Mouse (Mus musculus) layer of hippocampus, postnatal 10 days (tissue): ENCODE measurements around the gene Hic1. TPM values are rescaled to one million over a fixed set of nuclear protein-coding genes. Genes with fewer than 3 reads are reported as not detected.

Experiments used
- DNase-seq, 2 experiments: peaks; one replicate each; pipeline ENCODE4 v3.0.0; 2021; ENCODE audit warnings: low spot score in 2 of 2
- long read RNA-seq: library from polyadenylated mRNA; stranded (forward); transcript quantifications from one replicate; pipeline ENCODE4 v2.0.0, GENCODE M21; 2023
- total RNA-seq, 2 experiments: library from RNA; stranded (reverse); gene quantifications; 2 replicates each; pipeline ENCODE4 v1.2.3; 2021

Gene Hic1
- 1 to 10 TPM; 3.3 to 6.1 TPM for total RNA-seq
- long read RNA-seq, result 0 reads

DNA sequence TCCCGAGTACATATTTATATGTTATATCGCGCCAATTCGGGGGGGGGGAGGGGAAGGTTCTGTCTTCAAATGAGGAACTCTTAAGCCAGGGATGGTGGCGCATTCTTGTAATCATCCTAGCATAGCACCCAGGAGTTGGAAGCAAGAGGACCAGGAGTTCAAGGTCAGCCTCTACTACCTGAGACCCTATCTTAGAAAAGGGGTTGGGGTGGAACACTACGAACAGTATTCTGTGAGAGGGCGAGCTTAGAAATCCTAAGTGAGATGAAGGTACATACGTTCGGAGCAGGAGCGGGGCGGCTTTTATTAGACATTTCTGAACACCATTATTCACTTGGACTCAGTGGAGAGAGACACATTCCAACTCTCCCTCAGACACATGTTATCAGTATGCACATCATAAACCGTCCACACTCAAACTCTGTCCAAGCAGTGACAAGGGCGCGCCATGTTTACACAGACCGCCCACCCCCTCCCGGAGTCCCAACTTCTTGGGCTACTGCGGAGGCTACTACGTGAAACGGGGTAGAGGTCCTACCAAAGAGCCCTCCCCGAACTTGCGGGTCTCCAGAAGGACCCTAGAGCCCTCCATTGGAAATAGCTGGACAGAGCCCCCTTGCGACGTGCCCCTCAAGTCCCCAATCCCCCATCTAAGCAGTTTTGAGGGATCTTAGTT, at the start of gene Hic1:
TSS of gene Hic1 (minus strand) at position 115 of the 676 bp plus-strand sequence.
- peak in 1 of 2 experiments; percentile 32 for DNase-seq

DNA sequence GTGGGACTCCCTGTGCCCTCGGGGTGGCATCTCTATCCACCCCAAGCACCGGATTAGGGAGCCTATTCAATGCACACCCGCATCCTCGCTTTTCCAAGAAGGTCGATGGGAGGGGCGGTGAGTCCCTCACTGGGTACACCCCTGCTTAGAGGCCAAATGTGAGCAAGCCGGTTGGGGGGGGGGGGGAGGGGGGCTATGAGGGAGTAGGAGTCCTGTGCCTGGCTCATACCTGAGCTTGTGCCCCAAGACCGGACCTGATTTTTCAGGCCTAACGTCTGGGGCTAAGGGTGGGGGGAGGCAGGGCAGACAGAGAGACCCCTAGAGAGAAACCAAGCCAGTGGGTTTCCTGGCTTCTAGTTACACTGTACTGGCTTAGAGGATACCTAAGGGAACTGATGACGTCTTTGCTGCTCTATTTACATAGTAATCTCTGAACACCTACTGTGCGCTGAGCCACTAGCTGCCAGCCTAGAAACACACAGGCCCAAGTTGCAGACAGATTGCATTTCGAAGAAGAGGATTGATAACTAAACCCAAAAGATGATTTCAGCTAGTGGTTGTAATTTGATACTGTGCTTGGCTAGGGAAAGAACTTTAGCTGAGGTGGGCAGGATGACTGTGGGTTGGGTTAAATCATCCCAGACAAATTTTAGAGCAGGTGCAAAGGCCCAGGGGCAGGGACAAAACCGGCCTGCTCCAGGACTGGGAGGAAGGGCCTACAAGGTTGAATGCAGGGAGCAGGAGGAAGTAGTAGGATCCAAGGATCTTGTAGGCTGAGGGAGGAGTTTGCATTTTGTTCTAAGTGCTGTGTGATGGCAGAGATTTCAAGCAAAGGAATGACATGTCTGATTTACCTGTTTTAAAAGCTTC, 45.0 kb upstream of the Hic1 start:
- DNase-seq, result no peak

DNA sequence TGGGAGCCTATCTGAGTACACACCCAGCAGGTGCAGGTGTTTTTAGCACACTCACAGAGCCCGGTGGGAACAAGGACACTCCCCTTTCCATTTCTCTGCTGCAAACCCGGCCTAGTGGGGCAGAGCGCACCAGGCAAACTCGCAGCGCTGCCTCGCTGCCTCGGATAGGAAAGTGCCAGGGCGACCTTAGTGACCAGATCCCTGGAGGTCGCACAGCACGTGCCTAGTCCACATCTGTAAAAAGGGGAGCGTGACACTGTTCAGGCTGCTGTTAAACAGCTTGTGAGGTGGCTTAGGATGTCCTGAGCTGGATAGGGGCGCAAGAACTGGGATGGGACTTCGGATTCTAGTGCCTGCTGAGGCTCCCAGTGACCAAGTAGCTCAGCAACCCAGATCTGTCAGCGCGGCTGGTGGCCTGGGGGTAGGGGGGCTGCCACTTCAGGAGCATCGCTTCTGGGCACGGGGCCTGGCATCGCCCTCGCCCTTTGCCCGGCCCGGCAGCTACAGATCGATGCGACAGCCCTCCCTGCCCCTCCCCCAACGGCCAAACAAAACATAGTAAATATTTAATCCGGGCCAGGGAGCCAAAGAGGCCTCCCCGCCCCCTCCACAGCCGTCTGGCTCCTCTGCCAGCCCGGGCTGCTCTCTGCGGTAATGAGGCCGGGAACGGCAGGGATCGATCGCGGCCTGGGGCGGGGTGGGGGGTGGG, 44.2 kb upstream of the Hic1 start:
- peak; percentile 41 to 55 for DNase-seq

DNA sequence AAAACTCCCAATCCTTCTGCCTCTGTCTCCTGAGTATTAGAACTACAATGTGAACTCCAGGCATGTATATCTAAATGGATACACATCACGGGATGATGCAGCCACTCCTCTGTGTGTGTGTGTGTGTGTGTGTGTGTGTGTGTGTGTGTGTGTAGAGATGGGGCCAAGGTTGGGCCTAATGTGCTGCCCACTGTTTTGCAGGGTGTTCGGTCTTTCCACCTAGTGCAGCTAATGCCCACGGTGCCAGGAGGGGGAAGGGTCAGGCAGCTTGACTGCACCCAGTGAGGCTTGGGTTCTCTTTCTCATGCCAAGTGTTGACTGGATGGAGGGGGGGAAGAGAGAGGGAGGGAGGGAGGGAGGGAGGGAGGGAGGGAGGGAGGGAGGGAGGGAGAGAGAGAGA, 43.6 kb upstream of the Hic1 start:
- DNase-seq, result no peak

DNA sequence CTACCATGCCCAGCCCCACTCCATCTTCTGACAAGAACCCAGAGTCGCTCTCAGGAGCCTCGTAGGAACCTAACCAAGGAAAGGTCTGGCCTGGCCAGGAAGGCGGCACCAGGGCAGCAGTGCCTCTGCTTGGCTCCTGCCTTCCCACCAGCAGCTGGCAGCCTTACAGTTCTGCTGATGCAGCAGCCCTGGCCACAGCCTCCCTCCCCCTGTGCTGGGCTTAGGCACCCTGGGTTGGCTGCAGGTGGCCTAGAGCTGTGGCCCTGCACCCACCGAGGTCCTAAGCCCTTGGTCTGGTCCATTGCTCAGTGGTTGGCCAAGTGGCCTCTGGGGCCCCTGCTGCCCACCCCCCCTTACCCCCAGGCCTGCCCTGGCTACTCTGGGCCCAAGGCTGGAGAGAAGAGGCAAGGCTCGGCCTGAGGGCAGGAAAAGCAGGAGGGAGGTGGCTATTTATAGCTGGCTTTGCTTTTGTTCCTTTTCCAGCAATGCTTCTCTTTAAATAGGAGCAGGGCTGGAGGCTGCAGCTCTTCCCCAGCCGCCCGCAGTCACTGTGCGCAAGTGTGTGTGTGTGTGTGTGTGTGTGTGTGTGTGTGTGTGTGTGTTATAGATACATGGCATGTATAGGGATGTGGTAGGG, 42.8 kb upstream of the Hic1 start:
- DNase-seq, result peak in 1 of 2 experiments; percentile 41

DNA sequence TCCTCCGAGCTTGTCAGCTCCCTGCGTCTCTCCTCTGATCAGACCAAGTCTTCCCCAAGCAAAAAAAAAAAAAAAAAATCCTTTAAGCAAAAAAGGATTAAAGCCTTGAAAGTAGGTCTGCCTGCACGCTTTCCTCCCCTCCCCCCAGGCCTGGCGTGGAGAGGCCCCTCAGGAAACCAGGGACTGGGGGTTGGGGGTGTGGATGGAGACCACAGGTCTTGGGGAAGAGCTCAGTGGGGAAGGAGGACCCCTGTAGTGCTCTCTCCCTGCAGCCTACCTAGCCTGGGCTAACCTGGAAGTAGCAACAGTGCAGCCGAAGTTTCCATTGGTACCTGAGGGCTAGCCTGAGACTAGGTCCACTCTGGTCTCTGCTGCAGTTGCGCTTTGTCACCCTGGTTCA, 41.4 kb upstream of the Hic1 start:
- DNase-seq, result no peak

DNA sequence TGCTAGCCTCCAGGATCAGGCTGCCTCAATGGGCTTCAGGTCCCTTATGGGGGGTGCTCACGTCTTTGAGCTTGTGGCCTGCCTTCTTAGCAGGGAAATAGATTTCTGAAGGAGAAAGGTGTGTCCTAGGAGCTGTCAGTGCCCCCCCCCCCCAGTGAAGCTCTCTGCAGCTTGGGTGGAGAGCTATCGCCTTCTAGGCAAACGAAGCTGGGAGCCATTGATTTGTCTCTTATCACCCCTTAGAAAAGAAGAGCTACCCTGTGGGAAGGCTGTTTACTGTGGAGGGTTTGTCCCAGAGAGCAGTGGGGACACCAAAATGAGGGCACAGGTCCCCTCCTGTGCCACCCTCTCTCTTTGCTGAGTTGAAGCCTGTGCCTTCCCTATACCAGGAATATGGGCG, 40.8 kb upstream of the Hic1 start:
- DNase-seq, result no peak

DNA sequence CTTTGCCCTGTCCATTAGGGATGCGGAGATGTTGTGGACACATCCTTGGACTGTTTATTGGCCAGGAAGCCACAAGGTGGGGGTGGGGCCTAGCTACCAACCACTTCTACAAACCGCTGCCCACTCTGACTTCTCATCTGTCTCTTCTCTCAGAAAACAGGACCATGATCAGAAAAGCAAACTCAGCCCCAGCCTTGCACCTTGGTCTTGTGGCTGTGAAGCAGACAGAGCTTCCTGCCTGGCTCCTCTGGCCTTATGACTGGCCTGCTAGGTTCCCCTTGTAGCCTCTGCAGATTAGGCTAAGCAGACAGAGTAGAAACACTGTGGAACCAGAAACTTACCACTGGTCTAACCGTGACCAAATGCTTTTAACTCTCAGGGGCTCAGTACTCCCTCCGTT, 40.0 kb upstream of the Hic1 start:
- DNase-seq, result no peak

DNA sequence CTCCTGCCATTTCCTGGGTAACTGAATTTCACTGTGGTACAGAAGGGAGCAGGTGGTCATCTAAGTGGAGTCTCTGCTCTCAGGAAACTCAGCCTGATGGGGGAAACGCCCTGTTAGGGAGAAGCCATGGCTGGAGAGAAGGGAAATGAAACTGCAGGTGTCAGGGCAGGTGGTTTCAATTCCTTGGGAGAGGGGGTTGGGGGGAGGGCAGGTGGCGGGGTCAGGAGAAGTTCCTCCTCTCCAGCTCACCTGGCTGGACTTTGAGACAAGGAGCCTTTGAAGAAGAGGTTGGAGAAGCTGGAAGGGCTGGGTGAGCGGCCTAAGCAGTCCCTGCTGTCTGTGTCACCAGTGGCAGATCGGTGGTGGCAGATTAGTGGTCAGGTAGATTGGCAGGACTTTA, 37.0 kb upstream of the Hic1 start:
- DNase-seq, result no peak

DNA sequence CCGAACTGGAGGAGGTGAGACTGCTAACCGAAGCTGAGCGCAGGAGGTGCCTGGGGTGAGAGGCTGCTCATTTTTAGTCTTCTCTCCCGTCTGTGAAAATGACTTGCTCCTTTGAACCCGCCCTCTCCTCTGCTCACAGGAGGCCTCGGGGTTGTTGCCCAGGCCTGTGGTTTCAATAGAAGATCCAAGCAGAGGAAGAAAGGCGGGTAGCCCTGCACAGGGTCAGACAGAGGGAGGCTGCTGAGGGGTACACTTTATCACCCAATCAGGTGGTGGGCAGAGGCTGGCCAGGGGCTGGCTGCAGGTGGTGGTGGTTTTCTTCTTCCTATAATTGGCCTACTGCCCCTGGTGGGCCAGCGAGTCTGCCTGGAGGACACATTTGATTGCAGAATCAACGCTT, 35.2 kb upstream of the Hic1 start:
- DNase-seq, result no peak

DNA sequence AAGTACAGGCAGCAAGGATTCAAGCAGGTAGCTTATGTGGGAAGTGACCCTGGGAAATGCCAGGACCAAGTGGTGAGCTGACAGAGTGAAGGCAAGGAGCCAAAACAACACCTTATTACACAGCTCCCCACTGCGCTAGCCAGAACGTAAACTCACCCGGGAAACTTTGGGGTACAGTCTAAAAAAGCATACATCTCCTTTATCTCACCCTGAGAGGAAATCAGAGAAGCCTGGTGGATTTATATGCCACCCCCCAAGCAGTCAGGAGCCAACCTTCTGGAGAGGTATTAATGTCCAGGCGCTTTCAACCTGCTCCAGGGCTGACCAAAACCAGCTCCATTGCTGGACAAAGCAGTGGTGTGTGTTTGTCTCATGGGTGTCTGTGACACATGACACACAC, 34.6 kb upstream of the Hic1 start:
- no peak for DNase-seq

DNA sequence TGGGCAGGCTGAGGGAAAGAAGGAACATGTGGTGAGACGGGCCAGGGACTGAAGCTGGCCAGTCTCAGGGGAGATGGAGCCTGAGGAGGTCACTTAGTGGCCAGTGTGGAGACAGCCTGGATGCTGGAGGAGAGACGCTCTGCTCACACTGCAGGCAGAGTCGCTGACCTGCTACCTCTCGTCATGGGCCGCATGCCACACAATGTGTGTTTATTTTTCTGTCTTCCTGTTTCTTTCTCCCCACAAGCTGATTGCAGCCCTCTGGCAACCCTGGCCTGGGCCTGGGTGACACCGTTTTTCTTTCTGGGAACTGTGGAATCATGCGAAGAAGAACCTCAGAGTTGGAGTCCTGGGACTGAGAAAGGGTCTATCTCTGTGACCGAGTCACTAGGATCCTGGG, 32.4 kb upstream of the Hic1 start:
- no peak for DNase-seq

DNA sequence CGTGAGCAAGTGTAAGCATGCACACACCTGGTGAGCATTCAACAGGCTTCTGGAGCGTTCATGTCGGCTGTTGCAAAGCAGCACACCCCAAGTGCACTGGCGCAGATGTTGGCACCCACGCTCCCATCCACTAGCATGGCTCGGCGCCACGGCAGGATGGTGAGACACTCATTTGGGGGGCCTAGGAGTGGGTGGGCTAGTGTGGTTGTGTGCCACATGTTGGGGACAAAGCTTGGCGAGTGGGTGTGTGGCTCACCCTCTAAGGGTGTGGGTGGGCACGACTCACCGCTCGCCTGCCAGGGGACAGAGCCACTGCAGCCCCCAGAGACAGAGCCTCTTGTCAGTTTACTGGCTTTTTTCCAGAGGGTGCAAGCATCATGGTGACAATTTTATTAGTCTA, 31.6 kb upstream of the Hic1 start:
- DNase-seq, result no peak

DNA sequence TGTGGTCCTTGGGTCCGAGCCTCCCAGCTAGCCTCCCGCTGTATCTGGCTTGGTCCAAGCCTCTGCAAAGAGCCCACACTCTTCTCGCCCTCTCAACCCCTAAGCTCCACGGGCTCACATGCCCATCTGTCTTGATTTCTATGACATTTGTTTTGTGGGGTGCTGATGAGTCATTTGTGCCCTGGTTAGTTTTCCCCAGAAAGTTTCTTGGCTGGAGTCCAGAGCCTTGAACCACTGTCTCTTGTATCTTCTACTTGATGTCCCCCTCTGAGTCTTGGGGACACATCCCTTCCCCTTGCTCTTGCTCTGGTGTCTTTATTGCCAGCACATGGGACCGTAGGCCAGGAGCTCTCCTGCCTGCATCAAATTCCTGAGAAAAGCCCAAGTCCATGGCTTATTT, 30.6 kb upstream of the Hic1 start:
- DNase-seq, result no peak

DNA sequence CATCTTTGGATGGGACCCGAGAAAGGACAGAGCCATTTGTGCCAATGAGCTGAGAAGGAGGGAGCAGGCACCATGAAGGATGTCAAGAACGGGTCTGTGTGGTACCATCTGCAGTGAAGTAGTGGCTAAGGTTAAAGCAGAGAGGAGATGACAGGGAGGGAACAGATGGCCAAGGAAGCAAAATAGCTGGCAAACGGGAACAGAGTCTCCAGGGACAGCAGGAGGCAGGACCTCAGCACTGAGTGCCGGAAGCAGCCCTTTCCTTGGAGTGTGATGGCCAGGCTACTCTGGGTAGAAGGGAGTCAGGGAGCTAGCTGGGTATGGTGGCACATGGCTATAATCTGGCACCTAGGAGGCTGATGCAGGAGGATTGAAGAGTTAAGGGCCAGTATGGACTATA, 29.5 kb upstream of the Hic1 start:
- no peak for DNase-seq

DNA sequence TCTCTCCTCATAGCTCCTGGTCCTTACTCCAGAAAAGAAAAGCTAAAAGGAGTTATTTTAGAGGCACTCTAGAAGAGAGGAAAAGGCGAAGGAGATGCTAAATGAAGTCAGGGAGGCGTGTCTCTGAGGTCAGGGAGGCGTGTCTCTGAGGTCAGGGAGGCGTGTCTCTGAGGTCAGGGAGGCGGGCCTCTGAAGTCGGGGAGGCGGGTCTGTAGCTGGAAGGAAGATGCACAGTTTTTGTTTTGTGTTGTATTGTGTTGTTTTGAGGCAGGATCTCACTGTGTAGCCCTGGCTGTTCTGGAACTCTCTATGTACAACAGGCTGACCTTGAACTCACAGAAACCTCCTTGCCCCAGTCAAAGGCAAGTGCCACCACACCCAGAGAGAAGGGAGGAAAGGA, 28.6 kb upstream of the Hic1 start:
- DNase-seq, result no peak

DNA sequence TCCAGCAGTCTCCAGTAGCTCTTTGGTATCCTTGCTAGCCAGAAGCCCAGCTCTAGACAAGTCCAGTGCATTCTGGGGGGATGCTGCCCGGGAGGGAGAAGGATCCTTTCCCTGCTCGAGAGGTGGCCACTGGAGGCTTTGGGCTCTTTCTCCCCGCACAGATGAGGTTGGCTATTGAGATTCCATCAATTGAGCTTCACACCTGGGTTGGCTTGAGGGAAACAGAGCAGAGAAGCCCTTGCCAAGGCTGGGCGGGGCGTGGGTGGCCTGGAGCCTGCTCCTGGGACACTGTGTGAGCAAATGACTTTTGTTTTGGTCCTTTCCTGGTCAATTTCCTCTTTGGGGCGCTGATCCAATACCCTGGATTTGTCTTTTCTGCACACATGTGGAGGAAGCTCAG, 26.8 kb upstream of the Hic1 start:
- no peak for DNase-seq

DNA sequence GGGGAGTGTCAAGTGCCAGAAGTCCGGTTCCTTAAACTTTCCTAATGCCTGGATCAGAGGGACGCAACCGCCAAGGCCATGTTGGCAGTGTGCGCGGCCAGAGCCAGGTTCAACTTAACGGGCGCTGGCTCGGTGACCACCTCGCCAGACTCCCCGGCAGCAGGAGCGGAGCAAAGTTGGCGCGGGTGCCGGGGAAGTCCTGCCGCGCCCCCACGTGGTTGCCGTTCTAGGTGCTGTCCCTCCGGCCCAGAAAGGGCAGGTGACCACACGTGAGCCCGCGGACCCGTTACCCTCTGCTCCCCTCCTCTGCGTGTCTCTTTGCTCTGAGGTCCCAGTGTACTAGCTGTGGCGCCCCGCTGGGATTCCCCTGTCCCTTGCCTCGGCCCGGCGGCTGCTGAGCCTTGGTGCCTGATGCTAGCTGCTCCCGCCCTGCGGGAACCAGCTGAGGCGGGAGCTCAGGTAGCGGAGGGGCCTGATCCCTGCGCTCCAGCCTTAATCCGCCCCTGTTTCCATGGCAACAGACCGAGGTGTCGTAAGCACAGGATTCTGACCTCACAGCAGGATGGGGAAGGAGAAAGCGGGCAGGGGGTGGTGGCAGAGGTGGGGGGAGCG, 25.6 kb upstream of the Hic1 start:
- DNase-seq, result peak; percentile 49 to 53

DNA sequence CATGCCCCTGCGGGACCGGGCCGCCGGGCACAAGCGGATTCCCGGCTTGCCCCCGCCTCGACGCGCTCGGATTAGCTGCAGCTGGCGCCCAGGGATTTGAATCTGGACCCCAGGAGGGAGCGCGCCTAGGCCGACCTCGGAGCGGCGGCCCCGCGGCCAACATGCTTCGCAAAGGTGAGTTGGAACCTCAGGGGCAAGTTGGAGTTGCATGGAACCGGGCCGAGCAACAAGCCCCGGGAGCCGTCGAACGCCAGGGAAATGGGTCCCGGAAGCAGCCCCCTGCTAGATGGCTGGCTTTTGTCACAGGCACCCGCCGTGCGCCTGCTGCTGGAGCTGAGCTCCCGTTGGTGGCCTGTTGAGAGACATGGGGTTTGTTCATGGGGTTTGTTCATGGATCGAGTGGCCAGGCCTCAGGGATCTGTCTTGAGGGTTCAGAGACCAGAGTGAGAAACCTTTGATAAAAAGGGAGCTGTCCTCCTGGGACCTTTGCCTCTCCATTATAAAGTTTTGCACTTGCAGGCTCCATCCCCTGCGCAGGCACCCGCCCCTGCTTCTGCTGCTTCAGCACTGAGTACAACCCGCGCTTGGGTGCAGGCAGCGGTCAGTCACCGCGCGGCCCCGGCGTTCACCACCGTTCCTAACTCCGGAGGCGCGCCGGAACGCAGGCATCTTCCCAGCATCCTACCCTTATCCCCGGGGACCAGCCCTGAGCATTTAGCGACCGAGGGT, 25.0 kb upstream of the Hic1 start:
- DNase-seq, result no peak

DNA sequence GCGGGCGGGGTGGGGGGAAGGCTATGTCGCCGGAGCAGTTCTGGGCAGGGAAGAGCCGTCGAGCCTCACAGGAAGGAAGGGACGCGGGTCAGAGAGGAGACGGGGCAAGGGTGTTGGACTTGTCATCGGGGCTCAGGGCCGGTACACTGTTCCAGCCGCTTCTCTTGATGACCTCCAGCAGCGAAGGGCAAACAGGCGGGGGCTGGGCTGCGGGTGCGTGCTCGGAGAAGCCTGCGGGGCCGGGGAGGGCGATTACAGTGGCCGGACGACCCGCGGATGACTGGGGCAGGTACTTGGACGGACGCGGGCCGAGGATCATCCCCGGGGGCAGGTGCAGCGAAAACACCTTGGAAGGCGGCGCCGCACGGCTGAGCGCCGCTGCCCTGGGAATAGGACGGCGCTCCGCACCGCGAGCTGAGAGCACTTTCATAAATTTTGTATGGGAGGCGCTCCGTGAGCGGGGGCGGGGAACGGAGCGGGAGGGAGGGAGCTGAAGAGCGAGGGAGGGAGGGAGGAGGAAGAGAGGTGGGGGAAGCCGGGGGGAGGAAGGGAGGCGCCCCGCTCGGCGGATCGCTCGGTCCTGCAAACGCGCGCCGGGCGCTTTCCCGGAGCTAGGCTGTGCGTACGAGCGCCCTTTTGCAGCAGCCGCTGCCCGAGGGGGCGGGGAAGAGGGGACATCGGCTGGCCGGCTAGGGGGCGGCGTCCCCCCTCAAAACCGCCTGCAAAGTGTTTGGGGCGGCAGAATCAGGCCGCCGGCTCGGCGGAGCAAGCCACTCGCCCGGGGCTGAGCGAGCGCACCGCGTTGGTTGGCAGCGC, 24.1 kb upstream of the Hic1 start, which contains the start of gene Rtn4rl1:
TSS of gene Rtn4rl1 (plus strand) at position 528 of the 816 bp plus-strand sequence.
- peak; percentile 64 to 76 for DNase-seq
